In genomic region chr7:30213881-30214280, GRCm38 (mm10) we compare ENCODE assay signal across 27 mouse cellular contexts. TPM values are rescaled to one million over a fixed set of nuclear protein-coding genes. Genes with fewer than 3 reads are reported as not detected.
DNase-seq lines count a peak whose midpoint lies in the region; ATAC-seq and TF ChIP-seq lines count a peak whose summit lies in the region.
"Had no signal": no experiment of that assay in that cellular context is flagged by ENCODE, and none has a peak within 500 bp of the region (broad histone marks: within the 10 kb centered on the region; RNA-seq: fewer than 3 reads in every experiment).

No protein-coding gene starts in this region.

- no peak overlapping the region for H3K4me3 ChIP-seq in stomach, postnatal 0 days (ENCODE audit: low read depth, low read length)
- H3K4me3 ChIP-seq: embryonic facial prominence, embryonic 13.5 days; embryonic facial prominence, embryonic 15.5 days; erythroblast, embryonic 14.5 days; forebrain, embryonic 10.5 days; forebrain, embryonic 12.5 days had no signal

- TF ChIP-seq CTCF in stomach, postnatal 0 days (IDR thresholded peaks at IDR 0.05; ENCODE audit: low read depth) = no peak

- no peaks in the 10 kb centered on the region for H3K9me3 ChIP-seq in stomach, postnatal 0 days (ENCODE audit: control insufficient read depth, low read length)
- H3K9me3 ChIP-seq: embryonic facial prominence, embryonic 13.5 days; embryonic facial prominence, embryonic 15.5 days; forebrain, embryonic 10.5 days; forebrain, embryonic 12.5 days had no signal

- whole genome bisulfite sequencing in stomach, postnatal 0 days = 71% methylated on average over 3 of the region's 3 CpGs

- no peaks in the 10 kb centered on the region for H3K4me1 ChIP-seq in stomach, postnatal 0 days (replicated peaks; ENCODE audit: control insufficient read depth, insufficient read depth)

- TF ChIP-seq EP300 in stomach, postnatal 0 days (optimal IDR thresholded peaks at IDR 0.05) = no peak

- no peaks in the 10 kb centered on the region for H3K36me3 ChIP-seq in stomach, postnatal 0 days (ENCODE audit: control insufficient read depth, insufficient read depth, low read length)
- H3K36me3 ChIP-seq: embryonic facial prominence, embryonic 13.5 days; embryonic facial prominence, embryonic 15.5 days; forebrain, embryonic 10.5 days; forebrain, embryonic 12.5 days had no signal

- H3K27ac ChIP-seq in stomach, postnatal 0 days (replicated peaks) = 0 out of 2 replicates have a peak overlapping the region, but pooled peaks have one; percentile 1
- H3K27ac ChIP-seq: embryonic facial prominence, embryonic 13.5 days; embryonic facial prominence, embryonic 15.5 days; forebrain, embryonic 10.5 days; forebrain, embryonic 12.5 days had no signal

- no peak overlapping the region for H3K4me2 ChIP-seq in stomach, postnatal 0 days (replicated peaks; ENCODE audit: low read depth)
- H3K4me2 ChIP-seq: embryonic facial prominence, embryonic 13.5 days; embryonic facial prominence, embryonic 15.5 days; forebrain, embryonic 12.5 days had no signal

- peak; percentile 69 for DNase-seq in adrenal gland, adult 2 months
- no peak for DNase-seq in adrenal gland, postnatal 4 days (ENCODE audit: low spot score in 2 of 2)
- DNase-seq in adrenal gland, postnatal 14 days = peak; percentile 48
- no peak for DNase-seq in adrenal gland, postnatal 25 days
- peak; percentile 83 for DNase-seq in testis, postnatal 14 days (ENCODE audit: low spot score)
- DNase-seq in testis, postnatal 10 days (ENCODE audit: low spot score) = no peak
- no peak for DNase-seq in stomach, postnatal 0 days (ENCODE audit: low spot score)
- DNase-seq in cerebellum, postnatal 10 days = no peak
- DNase-seq: cerebellum, adult 11-12 months; cerebellum, adult 2 months; cerebellum, adult 9-10 months; cerebellum, postnatal 14 days; cerebellum, postnatal 36 days; embryo, embryonic 11 days had no signal

- ATAC-seq in stomach, postnatal 0 days (ENCODE audit: low FRiP score, low TSS enrichment) = no peak
- ATAC-seq: forebrain, embryonic 14.5 days; forebrain, embryonic 16.5 days had no signal

- H3K9ac ChIP-seq in stomach, postnatal 0 days (ENCODE audit: low read length) = no peak overlapping the region
- H3K9ac ChIP-seq: embryonic facial prominence, embryonic 13.5 days; embryonic facial prominence, embryonic 15.5 days; forebrain, embryonic 12.5 days had no signal

- H3K27me3 ChIP-seq in stomach, postnatal 0 days (ENCODE audit: control insufficient read depth, insufficient read depth, low read length) = no peaks in the 10 kb centered on the region
- H3K27me3 ChIP-seq: embryonic facial prominence, embryonic 13.5 days; embryonic facial prominence, embryonic 15.5 days; forebrain, embryonic 12.5 days had no signal

RNA-seq across cellular contexts. Expression of gene Capns1, which starts 15.3 kb away (rescaled TPM):
- total RNA-seq in adrenal gland, adult 2 months (2021) = 100 to 1,000 TPM; 629 to 666 TPM
- polyA plus RNA-seq in adrenal gland, adult 2 months (2012; rRNA removed) = 1,680 and 2,038 TPM in 2 replicates
- total RNA-seq in adrenal gland, postnatal 4 days (2021) = 100 to 1,000 TPM; 418 to 431 TPM
- total RNA-seq in adrenal gland, postnatal 14 days (2021) = 526 and 534 TPM in 2 replicates
- 624 and 670 TPM in 2 replicates for total RNA-seq in adrenal gland, postnatal 25 days (2021)
- 94.5 and 96.8 TPM in 2 replicates for polyA plus RNA-seq in stomach, postnatal 0 days (2015; fragmentation: Nextera tagmentation; extraction: Ambion mirVana)

RNA-seq across cellular contexts. Expression of gene Polr2i, which starts 17.9 kb away (rescaled TPM):
- 10 to 100 TPM; 74.2 to 84.9 TPM for total RNA-seq in adrenal gland, adult 2 months (2021)
- 77.0 and 78.9 TPM in 2 replicates for polyA plus RNA-seq in adrenal gland, adult 2 months (2012; rRNA removed)
- total RNA-seq in adrenal gland, postnatal 4 days (2021) = 10 to 100 TPM; 82.1 to 84.3 TPM
- 95.5 and 99.4 TPM in 2 replicates for total RNA-seq in adrenal gland, postnatal 14 days (2021)
- 63.2 and 71.6 TPM in 2 replicates for total RNA-seq in adrenal gland, postnatal 25 days (2021)
- polyA plus RNA-seq in stomach, postnatal 0 days (2015; fragmentation: Nextera tagmentation; extraction: Ambion mirVana) = 98.2 and 106 TPM in 2 replicates

RNA-seq across cellular contexts. Expression of gene Tbcb, which starts 18.2 kb away (rescaled TPM):
- total RNA-seq in adrenal gland, adult 2 months (2021) = 100 to 1,000 TPM in 1 of 2 experiments, 10 to 100 TPM in 1; 74.9 to 116 TPM
- 40.3 and 41.9 TPM in 2 replicates for polyA plus RNA-seq in adrenal gland, adult 2 months (2012; rRNA removed)
- total RNA-seq in adrenal gland, postnatal 4 days (2021) = 10 to 100 TPM; 84.3 to 85.1 TPM
- 67.7 and 75.4 TPM in 2 replicates for total RNA-seq in adrenal gland, postnatal 14 days (2021)
- 77.0 and 86.6 TPM in 2 replicates for total RNA-seq in adrenal gland, postnatal 25 days (2021)
- polyA plus RNA-seq in stomach, postnatal 0 days (2015; fragmentation: Nextera tagmentation; extraction: Ambion mirVana) = 149 and 153 TPM in 2 replicates

RNA-seq across cellular contexts. Expression of gene Ovol3, which starts 21.6 kb away (rescaled TPM):
- not detected for total RNA-seq in adrenal gland, adult 2 months (2021)
- polyA plus RNA-seq in adrenal gland, adult 2 months (2012; rRNA removed) = not detected in 2 replicates
- not detected for total RNA-seq in adrenal gland, postnatal 4 days (2021)
- total RNA-seq in adrenal gland, postnatal 14 days (2021) = not detected in 2 replicates
- not detected in 2 replicates for total RNA-seq in adrenal gland, postnatal 25 days (2021)
- not detected in 2 replicates for polyA plus RNA-seq in stomach, postnatal 0 days (2015; fragmentation: Nextera tagmentation; extraction: Ambion mirVana)
- total RNA-seq: common myeloid progenitor, adult 5-6 weeks; ES-E14; MEL had no signal
- polyA plus RNA-seq: C2C12; cerebellum, adult 2 months; embryonic facial prominence, embryonic 11.5 days; erythroblast, embryonic 14.5 days; forebrain, embryonic 10.5 days; forebrain, embryonic 12.5 days; forebrain, embryonic 14.5 days; forebrain, embryonic 16.5 days; frontal cortex, adult 2 months had no signal

RNA-seq across cellular contexts. Expression of gene Cox7a1, which starts 29.9 kb away (rescaled TPM):
- total RNA-seq in adrenal gland, adult 2 months (2021) = 100 to 1,000 TPM; 353 to 482 TPM
- 27.2 and 28.9 TPM in 2 replicates for polyA plus RNA-seq in adrenal gland, adult 2 months (2012; rRNA removed)
- 100 to 1,000 TPM; 176 to 250 TPM for total RNA-seq in adrenal gland, postnatal 4 days (2021)
- total RNA-seq in adrenal gland, postnatal 14 days (2021) = 1,359 and 1,375 TPM in 2 replicates
- 288 and 306 TPM in 2 replicates for total RNA-seq in adrenal gland, postnatal 25 days (2021)
- 38.8 and 40.7 TPM in 2 replicates for polyA plus RNA-seq in stomach, postnatal 0 days (2015; fragmentation: Nextera tagmentation; extraction: Ambion mirVana)
- total RNA-seq: common myeloid progenitor, adult 5-6 weeks had no signal

Comparison
In these comparisons a context has a peak if more than half of its experiments do, and no peak if none do; other contexts are left out.
1. DNase-seq: peak in adrenal gland, adult 2 months (single experiment), adrenal gland, postnatal 14 days (single experiment) and testis, postnatal 14 days (single experiment); none in adrenal gland, postnatal 4 days (0 of 2), adrenal gland, postnatal 25 days (single experiment), testis, postnatal 10 days (single experiment), stomach, postnatal 0 days (single experiment) and cerebellum, postnatal 10 days (0 of 2).